Mouse (Mus musculus): ENCODE data around the gene Kmt5b.

- TF ChIP-seq MYOG (IDR thresholded peaks at IDR 0.05; ENCODE audit: control insufficient read depth, extremely low read depth, insufficient read length) (no peak), CTCF (IDR thresholded peaks at IDR 0.05; ENCODE audit: control insufficient read depth, insufficient read depth, insufficient read length) (no peak), MYOD1 (IDR thresholded peaks at IDR 0.05; ENCODE audit: control insufficient read depth, insufficient read length, low read depth) (no peak), USF1 (IDR thresholded peaks at IDR 0.05; ENCODE audit: low read depth) (no peak), MAX (IDR thresholded peaks at IDR 0.05) (no peak), CEBPB (IDR thresholded peaks at IDR 0.05; ENCODE audit: low read depth) (no peak), FOSL1 (IDR thresholded peaks at IDR 0.05; ENCODE audit: insufficient read depth, low read length, poor library complexity, severe bottlenecking) (no peak)
Observed at GRCm38 (mm10) chr19:3829863-3830262, 62.6 kb downstream of the Kmt5b start.
